Mouse (Mus musculus) CD8-positive naive resting alpha-beta T cell, adult 57 days (primary cell): Measurements from ENCODE around the gene Pogk. TPM values are rescaled to one million over a fixed set of nuclear protein-coding genes. Genes with fewer than 3 reads are reported as not detected.

Experiments used
- total RNA-seq: library from RNA; stranded (reverse); gene quantifications from one replicate; pipeline ENCODE4 v1.2.4, GENCODE M21; 2023

Gene Pogk
- total RNA-seq = 10.4 TPM

GRCm38 (mm10) chr1:166409701-166410220 lies at the start of gene Pogk:
Pogk (minus strand) TSS chr1:166409863.

GRCm38 (mm10) chr1:166379013-166379629 lies 30.5 kb downstream of the Pogk start, which contains the start of gene Tada1:
Tada1 (plus strand) TSS chr1:166379097.

Other genes starting within 250 kb of the Pogk start
- gene Mael, start 171.1 kb downstream of the Pogk start, total RNA-seq = not detected
- gene Ildr2, start 155.7 kb downstream of the Pogk start, total RNA-seq = not detected
- gene Tada1, start 30.8 kb downstream of the Pogk start, total RNA-seq = 21.2 TPM
- gene Gm4846, start 87.7 kb upstream of the Pogk start, total RNA-seq = not detected
- gene Gm4847, start 237.8 kb upstream of the Pogk start, total RNA-seq = not detected